Mouse (Mus musculus) spleen, postnatal 14 days (tissue): ENCODE results near the gene 1700020L24Rik.
A peak's percentile ranks its signal among the peaks of the same experiment; 100 is the strongest.

Source experiments
- DNase-seq, 2 experiments: peaks; one replicate each; pipeline ENCODE4 v3.0.0; 2021 to 2022; ENCODE audit warnings: low spot score in 2 of 2

Gene 1700020L24Rik

DNA sequence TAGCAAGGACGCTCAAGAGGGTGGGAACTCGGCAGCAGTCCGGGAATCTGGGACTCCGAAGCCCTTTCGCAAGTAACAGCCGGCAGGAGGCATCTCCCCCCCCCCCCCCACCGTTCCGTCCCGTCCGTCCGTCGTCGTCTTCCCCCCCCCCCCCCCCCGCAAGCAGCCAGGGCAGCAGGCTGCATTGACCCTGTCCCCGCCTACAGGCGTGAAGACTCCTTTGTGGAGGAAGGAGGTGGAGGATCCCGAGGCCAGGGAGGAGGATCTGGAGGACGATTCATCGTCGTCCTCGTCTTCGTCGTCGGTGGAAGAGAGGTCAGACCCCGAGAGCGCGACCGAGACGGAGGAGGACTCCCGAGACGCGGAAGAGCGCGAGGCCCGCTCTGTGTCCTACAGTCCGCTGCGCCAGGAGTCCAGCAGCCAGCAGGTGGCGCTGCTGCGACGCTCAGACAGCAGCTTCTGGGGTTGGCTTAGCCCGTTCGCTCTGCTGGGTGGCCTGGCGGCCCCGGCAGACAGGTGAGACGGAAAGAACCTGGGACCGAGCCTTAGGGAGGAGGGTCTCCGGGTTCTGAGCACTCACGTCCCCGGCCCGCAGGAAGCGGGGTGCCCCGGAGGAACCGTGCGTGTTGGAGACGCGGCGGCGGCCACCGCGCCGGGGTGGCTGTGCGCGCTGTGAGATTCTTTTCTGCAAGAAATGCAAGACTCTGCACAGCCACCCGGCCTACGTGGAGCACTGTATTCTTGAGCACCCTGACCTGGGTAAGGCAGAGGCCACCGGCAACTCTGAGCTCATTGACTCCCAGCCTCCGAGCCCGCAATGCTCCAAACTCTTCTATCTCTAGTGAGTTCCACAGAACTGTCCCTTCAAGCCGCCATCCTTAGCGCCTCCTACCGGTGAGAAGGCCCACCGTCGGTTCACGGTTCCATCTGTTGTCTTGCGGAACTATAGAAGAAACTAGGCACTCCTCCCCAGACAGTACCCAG, 2.9 kb downstream of the 1700020L24Rik start:
- peak; percentile 74 to 84 for DNase-seq

DNA sequence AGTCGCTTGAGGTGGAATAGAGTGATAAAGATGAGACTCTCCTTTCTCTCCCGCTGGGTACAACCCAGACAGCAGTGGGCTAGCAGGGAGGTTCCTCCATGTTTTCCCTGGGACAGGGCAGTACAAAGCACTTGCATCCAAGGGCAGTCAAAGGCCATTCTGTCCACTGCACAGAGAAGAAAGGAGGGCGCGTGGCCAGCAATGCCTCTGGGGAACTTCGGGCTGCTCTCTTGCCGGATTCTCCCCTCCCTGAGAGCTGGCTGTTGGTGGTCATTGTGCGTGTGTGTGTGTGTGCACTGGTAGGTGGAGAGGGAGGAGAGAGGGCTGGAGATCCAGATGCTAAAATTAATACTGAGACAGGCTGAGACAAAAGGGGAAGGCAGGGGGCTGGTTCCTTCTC, 3.8 kb downstream of the 1700020L24Rik start:
- DNase-seq, result no peak

DNA sequence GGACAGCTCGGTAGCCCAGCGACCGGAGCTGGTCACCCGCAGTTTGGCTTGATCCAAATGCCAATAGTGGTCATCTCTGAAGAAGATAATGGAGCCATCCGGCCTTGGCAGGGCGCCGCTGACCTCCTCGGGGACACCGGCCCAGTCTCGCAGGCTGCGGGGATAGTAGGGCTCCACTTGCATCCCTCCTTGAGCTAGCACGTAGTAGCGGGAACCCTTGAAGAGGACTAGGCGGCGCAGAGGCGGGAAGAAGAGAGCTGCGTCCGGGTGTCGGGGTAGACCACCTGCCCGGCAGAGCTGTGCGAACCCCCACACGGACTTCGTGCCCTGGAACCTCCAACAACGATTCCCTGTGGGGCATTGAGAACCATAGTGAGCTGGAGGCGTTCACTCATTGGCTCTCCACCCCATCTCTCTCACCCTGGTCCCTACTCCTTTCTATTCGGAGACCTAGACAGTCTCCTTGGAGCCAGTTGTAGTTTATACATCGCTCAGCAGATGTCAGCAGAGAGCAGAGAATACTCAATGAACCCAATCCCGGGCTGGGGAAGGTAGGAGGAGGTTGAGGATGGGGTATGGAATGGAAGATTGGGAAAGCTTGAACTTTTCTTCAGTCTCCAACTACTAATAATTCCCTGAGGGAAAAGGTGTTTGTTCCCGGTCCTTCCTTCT, 5.3 kb downstream of the 1700020L24Rik start:
- DNase-seq, result peak in 1 of 2 experiments; percentile 54

DNA sequence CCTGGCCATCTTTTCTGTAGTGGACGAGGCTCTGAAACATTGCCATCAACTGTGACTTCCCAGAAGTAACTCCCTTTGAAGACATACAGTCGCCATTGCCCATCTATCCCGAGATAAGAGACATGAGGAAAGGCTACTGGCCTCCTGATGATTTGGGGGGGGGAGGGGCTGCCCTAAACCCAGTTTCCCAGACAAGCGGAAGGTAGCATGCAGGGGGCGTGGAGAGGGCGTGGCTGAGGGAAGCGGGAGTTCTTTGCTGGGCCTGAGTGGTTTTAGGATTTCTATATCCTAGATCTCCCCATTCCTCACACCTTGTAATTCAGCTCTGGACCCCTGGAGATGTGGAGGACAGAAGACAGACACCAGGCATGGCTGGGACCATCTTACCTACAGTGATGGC, 6.3 kb downstream of the 1700020L24Rik start:
- no peak for DNase-seq

DNA sequence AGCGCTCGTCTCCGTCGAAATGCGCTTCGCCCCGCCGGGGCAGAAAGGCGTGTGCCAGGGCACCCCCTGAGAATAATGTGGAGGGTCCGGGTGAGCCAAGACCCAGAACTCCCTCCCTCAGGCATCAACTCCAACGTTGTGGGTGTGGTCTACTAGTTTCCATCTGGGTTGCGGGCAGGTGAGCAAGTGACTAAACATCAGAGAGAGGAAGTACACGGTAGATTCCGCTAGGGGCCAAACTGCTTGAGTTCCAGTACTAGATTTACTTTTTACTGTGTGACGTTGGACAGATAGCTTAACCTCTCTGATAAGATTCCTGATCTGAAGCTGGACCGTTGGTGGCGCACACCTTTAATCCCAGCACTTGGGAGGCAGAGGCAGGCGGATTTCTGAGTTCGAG, 7.5 kb downstream of the 1700020L24Rik start:
- no peak for DNase-seq

DNA sequence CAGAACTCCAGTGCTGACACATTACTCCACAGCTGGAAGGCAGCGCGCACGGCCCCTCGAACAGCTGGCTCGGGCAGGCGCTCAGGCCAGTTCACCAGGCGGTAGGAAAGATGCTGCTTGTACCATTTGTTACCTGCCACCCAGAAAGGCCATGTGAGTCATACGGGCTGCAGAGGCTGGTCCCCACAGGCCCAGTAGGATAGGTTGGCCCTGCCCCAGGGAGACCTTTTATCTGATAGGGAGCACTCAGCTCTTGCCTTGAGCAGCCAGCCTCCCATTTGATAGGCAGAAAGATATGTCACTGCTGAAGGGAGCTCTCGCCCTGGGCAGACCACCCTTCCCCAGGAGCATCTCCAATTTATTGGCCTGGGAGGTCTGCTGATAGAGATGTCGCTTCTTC, 10.1 kb downstream of the 1700020L24Rik start:
- DNase-seq, result no peak

DNA sequence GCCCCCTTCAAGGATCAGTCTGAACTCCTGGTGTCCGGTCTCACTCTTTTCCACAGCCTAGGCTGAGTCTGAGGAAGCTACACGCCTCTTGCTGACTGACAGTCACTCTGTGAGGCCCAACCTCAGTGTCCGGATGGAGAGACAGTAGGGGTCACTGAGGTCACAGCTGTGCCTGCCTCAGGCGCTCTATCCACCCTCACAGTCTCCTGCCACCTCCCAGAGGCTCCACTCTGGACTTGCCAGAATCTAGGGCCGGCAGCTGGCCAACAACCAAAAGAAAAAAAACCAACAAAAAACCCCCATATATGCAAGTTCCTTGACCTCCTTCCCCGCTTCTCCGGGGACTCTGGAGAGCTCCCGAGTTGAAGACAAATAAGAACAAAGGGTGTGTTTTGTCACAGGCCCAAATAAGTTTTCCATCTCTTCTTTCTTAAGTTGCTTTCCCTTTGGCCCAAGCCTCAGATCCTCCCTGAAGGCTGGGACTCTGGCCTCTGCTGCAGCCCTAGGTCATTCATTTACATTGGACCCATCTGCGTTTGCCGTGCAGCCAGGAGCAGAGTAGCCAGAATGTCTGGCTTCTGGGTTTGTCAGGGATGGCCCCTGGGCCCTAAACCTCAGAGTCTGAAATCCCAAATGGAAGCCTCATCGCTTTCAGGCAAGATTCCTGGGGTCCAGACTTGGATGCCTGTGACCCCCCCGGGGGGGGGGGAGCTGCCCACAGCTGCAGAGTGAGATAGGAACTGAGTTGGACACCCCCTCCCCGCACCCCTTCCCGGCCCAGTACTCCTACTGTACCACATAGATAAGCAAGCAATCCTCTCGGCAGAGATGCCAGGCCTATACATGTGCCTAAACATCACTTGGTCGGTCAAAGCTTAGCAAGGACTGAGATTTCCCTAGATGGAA, 10.8 kb downstream of the 1700020L24Rik start:
- DNase-seq, result no peak

DNA sequence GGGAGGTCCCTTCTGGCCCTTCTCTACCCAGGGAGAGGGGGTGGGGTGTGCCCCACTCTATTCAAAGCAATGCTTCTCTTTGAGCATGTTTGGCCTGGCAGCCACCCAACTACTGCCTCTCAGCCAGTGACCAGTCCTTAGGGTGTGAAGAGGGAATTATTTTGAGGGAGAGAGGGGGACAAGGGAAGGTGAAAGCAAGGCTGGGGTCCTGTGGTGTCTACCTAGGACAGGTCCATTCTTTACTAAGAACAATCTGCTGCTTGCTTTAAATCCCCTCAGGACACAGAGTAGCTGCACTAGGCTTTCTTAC, 11.4 kb downstream of the 1700020L24Rik start:
- no peak for DNase-seq

DNA sequence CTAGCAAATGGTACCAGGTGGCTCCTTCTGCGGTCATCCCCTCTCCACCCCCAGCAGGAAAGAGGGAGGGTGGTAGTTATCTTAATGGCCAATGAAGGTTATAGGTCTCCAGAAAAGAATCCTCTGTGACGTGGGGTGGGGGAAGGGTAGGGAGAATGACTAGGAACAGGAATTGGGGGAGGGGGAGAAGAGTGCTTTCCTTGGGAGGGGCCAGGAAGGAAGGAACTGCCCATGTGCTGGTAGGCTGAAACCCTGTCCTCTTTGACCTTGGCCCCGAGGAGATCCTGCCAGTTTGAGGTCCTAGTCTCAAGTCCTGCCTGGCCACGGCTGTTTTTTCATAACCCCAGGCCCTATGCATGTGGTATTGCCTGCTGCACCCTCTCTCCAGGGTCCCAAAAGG, 11.8 kb downstream of the 1700020L24Rik start:
- DNase-seq, result no peak

DNA sequence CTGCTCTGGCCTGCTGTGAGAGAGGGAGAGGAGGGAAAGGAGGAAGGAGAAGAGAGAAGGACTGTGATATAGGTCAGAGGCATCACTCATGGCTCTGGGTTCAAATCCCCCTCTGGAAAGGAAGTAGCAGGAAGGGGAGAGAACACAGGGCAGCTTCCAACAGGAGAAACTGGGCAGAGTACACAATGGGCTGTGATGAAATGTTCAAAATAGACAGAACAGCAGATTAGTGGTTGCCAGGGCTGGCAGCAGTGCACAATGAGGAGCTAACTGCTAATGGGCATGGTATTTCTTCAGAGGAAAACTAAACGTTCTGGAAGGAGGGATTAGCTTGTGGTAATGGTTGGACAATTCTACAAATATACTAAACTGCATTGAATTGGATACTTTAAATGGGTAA, 13.1 kb downstream of the 1700020L24Rik start:
- no peak for DNase-seq

DNA sequence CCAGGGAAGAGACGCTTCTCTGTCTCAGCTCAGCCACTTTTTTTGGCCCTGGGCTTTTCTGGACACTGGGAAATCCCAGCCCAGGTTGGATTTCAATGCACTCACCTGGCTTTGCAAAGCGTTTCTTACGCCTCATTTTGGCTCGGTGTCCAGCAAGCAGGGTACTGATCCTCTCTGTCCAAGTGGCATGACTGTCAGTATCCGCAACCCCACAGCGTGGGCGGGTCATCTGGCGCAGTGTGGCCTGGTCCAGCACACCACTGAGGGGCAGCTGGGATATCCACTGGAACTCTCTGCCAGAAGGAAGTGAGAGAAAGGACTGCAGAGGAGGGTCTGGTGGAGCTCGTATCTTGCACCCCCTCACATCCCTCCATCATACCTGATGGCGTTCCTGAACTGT, 13.8 kb downstream of the 1700020L24Rik start:
- DNase-seq, result no peak

DNA sequence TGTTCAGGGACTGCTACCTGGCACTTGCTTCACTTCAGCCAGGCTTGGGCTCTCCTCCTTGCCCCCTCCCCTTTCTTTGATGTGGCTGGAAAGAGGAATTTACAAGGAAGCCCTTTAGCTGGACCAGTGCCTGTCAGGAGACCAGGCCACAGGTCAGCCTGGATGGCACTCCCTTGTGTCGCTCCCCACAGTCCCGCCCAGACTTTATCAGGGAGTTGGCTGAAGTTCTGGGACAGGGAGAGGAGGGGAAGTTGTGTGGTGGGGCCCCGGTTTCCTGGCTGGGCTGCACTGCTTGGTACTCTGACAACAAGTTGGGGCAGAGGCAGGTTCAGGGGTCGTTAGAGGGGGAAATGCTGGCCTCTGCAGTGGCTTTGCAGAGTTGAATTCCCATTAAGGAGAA, 17.1 kb downstream of the 1700020L24Rik start:
- no peak for DNase-seq

DNA sequence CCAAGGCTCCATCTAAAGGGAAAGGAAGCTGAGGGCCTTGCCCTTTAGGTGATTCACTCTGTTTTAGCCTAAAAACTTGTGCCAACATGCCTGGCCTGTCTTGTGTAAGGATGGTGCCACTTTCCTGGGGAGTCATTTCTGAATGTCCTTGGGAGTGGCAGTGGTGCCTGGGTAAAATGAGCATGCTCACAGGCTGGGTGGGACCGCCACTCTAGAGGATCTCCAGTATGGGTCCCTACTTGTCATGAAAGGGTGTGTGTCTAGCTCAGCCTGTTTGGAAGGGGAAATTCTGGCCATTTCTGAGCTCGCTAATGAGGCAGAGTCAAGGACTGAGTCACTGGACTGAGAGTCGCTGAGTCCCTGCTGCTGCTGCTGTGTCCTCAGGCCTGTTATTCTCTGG, 18.1 kb downstream of the 1700020L24Rik start:
- DNase-seq, result no peak

DNA sequence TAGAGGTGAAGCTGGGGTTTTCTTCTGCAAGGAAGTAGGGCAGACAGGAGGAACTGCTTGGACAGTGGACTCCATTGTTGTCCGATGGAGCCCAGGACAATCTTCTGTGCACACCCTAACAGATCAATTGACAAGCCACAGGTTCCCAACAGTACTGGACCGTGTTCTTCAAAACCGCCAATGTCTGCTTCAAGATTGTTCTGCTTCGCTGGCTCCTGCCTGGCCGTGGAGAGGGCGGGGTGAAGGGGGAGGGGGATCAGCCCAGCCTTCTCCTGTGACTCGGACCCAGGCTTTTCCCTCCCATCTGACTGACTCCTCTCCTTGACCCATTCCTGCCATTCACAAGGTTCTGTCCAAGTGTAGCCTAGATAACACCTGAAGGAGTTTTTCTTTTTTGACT, 19.8 kb downstream of the 1700020L24Rik start:
- no peak for DNase-seq

DNA sequence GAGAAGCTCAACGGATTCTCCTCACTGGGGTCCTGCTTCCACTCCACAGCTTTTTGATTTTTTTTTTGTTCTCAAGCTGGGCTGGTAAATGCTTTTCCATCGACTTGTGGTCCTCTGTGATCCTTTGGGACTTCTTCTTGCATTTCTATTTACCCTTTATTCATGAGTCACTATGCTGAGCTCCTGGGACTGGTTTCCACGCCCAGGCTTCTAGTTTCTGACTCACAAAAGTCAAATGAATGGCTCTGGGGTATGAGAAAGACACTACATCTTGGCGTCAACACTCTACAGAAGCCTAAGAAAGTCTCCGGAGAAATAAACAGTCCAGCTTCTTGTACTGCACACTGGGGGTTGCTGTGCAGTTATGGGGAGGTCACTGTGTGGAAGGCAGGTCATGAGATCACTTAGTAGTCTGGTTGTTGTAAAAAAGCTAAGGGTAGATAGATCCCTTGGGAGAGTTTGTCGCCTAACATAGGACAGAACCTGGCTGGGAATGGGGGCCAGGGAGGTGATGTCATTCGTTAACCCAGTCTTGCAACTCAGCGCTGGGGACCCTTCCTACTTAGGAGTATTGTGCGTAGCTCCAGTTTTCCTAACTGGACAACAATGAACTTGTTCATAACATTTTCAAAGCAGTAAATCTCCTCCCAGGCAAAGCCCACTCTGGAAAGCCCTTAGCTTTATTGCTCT, 20.6 kb downstream of the 1700020L24Rik start:
- DNase-seq, result no peak

DNA sequence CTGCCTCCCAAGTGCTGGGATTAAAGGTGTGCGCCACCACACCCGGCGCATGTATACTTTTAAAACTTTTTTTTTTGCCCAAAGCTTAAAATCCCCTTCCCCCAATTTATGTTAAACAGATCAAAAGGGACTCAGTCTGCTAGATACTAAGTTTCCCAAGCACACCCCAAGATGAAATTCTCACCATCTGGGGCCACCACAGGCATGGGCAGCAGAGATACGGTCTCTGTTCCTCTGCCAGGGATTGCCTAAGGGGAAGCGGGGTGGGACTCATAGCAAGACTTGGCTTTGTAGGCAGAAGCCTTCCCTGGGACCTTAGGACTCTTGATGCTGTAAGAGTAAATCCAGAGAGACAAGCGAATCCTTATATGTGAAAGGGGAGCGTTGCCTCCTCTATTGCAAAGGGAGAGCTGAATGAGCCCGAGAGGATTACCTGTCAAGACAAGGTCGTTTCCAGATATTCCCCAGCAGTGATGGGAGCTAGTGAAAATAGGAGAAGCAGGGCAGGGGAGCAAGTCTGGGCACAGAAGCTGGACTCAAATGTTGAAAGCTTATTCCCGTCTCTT, 24.1 kb downstream of the 1700020L24Rik start:
- no peak for DNase-seq

DNA sequence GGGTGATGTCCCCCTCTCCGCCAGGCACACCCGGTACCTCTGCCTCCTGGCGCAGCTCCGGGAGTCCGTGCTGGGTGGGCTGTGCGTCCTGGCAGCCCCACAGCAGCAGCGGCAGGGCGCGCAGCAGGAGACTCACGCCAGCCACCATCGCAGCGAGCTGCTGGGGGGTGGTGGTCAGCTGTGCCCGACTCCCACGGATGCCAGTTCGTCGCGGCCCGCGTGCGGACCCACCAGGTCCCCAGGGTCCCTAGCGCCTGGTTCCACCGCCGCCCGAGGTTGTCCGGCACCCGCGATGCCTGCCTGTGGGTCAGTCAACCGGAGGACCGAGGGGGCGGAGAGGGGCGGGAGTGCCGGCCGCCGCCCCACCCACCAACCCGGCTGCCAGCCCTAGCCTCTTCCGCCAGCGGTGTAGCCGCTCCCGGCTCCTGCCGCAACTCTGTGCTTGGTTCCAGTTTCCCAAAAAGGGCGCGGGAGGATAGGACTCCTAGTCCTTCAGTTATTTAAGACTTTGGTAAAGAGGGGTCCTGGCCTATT, 25.3 kb downstream of the 1700020L24Rik start, which contains the start of gene Mmp28:
Gene Mmp28, minus strand, starts transcription at position 361 of the 534 bp plus-strand sequence.
- no peak for DNase-seq

DNA sequence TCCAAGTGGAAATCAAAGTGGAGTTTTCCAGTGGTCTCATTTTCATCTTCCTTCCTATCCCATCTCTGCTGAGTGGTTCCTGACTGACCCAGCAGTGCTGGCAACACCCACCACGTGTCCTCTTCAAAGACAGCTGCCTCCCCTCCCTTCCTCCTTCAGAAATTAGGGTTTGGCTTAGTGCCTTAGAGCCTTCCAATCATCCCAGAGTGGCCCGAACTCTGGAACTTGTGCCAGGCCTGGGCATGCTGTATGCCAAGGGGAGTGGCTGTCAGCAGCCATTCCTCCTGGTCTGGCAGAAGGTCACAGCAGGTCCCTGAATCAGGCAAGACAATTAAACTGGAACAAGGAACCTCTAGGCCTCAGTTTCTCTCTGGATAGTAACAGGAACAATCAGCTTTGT, 28.5 kb downstream of the 1700020L24Rik start:
- DNase-seq, result no peak

DNA sequence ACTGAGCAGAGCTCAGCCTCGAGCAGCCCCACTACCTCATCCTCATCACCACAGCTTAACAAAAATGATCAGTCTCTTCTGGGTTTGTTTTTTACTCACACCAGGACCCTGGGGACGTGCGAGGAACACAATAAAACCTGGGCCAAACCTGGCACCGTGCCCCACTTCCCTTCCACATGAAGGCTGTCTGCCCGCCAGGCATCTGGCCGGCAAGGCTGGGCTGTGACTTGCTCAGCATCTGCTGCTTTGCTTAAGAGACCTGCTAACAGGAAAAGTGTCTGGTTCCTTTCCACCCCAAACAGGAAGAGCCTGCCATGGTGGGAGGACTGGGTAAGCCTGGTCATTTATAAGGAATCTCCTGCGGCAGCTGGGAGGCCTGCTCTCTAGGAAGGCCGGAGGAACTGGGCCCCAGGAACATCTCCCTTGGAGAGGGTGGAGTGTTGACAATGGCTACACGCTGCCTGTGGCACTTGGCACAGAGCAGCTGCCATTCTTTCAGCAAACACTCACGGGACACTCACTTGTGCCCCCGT, 29.7 kb downstream of the 1700020L24Rik start:
- no peak for DNase-seq

DNA sequence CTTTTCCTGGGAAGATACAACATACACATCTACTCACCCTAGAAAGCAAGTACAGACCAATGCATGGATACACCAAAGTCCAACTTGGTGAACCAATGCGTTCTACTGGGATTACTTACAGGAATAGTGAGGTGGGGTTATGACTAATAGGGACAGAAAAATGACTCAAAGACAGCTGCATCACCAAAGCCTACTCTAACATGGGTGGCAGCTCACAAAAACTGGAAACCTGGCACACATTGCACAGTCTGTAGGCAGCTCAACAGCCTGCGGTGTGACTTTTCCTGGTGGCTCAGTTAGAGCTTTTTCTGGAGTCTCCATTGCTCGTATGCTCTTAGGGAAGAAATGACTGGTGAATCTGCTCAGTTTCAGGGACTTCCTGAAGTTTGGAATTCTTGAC, 31.3 kb downstream of the 1700020L24Rik start:
- no peak for DNase-seq

DNA sequence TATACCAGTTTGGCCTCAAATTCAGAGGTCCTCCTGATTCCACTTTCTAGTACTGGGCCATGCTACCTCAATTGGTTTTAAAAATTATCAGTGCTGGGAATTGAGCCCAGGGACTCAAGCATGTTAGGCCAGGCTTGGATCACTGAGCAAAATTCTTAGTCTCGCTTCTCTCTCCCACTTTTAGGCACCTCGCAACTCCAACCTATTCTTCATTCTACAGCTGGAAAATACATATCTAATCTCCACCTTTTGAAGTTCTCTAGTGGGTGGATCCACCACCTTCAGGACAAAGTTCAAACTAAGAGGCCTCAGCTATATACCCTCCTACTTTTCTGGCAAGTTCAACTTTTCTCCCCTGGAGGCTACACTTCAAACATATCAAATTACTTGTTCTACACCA, 34.3 kb downstream of the 1700020L24Rik start:
- DNase-seq, result no peak
